Mouse (Mus musculus): Measurements from ENCODE around the gene Ncln. TPM values are rescaled to one million over a fixed set of nuclear protein-coding genes. Genes with fewer than 3 reads are reported as not detected.

Gene Ncln
- total RNA-seq, 2 experiments from 2014 or later = 124 to 128 TPM

DNA sequence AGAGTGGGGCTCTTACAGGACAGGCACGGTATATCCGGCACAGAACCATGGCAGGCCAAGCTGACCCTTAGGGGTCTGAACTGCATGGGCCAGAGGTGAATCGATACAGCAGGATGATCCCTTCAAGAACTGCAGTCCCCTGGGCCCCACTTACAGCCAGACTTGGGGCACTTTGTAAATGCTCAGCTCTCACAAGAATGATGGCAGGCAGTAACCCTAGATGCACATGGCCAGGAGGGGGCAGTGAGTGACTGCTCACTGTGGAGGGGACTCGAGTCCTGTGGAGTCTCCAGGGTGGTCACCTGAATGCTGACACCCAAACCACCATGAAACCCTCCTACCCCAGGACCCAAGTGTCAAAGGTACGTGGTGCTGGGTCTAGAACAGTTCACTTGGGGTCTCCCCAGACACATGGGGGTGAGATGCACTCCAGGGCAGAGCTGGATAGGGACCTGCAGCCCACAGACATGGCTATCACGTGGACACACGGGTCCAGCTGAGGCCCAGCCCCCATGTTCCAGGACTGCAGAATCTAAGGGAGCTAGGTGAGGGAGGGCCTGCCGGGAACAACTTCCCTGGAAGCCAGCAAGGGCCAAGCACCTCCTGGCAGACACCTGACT is 2.5 kb downstream of the Ncln start:
- ATAC-seq (replicated peaks; ENCODE audit: poor library complexity, severe bottlenecking) = no peak

DNA sequence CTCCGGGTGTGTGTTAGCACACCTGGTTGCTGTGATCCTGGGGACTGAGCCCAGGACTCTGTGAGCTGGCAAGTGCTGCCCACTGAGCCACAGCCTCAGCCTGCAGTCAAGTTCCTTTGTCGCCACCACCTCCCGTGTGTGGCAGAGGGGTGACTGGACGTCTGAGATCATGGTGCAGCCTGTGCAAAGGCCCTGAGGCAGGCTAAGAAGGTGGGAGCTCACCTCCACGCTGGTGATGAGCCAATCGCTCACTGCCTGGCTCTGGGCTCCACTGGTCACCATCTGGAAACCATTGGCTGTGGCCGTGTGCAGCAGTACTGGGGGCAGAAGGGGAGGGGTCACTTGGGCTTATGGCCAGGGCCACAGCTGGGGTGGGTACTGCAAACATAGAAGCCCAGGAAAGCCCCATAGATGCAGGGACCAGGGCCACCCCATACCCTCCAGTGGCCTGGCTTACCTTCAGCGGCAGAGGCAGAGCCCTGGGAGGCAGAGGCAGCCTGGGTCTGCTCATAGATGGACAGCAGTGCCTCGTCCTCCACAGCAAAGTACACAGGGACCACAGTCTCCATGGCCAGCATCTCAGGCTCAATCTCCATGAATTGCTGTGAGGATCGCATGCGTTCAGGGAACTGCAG is 3.5 kb downstream of the Ncln start:
- no peak for ATAC-seq (replicated peaks; ENCODE audit: poor library complexity, severe bottlenecking)

DNA sequence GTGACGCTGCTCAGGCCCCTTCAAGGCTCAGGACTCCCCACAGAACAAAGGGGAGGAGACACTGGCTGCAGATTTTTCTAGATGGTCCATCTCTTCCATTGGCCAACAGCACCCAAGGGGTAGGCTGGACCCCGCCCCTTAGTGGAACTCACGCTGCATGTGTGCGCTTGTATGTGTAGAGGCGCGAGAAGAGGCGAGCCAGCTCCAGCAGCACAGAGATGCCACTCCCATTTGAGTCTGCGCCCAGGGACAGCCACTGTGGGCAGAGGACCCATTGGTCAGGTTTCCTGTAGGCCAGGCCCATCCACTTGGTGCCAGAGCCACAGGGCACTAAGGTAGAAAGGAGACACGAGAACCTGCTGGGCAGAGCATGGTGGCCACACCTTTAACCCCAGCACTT is 5.2 kb downstream of the Ncln start:
- ATAC-seq (replicated peaks; ENCODE audit: poor library complexity, severe bottlenecking) = no peak

DNA sequence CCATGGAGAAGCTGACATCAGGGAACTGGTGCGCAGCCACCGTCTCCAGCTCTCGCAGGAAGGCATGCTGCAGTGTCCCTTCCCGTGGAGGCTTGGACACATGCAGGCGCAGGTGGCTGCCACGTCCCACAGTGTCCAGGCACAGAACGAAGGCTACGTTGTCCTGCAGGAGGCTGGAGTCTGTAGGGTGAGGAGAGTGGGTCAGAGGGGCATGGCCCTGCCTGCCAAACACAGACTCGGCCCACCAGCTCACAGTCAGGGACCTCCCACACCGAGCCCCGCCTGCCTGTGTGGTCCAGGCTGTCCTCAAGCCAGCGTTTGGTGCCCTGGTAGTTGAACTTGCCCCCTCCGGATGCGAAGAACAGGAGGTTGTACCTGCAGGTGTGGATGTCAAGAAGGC is 6.3 kb downstream of the Ncln start:
- no peak for ATAC-seq (replicated peaks; ENCODE audit: poor library complexity, severe bottlenecking)

DNA sequence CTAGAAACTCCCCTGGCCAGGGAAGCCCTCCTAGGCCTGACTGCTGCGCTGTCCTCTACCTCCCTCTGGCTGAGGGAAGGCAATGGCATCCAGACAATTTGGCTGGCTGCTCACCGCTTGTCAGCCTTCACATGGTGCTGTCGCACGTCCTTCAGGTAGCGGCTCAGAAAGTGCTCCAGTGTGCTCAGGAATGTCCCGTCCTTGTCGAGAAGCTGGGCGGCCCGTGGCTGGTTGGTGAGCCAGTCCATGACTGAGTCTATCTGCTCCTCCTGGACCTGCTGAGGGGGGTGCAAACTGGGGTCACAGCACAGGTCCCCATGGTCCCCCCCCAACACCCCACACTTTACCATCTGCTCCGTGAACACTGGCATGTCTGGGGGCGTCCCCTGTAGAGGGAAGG is 8.1 kb downstream of the Ncln start:
- ATAC-seq (replicated peaks; ENCODE audit: poor library complexity, severe bottlenecking) = no peak

DNA sequence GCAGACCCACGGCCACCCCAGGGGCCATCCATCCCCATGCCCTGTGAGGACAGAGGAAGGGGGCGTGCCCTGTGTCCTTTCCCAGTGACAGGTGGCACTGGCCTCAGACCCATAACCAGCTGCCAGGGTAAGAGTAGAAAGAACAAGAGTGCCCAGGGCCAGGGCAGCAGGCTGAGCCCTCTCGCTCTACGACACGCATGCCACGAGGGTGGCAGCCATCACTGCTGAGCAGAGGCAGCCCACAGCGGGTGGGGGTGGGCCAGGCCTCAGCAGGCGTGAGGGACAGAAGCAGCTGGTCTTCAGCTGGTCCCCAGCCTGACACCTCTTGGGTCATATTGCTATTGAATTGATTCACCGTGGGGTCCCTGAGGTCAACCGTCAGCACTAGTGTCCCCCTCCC is 9.7 kb downstream of the Ncln start:
- ATAC-seq (replicated peaks; ENCODE audit: poor library complexity, severe bottlenecking) = no peak

DNA sequence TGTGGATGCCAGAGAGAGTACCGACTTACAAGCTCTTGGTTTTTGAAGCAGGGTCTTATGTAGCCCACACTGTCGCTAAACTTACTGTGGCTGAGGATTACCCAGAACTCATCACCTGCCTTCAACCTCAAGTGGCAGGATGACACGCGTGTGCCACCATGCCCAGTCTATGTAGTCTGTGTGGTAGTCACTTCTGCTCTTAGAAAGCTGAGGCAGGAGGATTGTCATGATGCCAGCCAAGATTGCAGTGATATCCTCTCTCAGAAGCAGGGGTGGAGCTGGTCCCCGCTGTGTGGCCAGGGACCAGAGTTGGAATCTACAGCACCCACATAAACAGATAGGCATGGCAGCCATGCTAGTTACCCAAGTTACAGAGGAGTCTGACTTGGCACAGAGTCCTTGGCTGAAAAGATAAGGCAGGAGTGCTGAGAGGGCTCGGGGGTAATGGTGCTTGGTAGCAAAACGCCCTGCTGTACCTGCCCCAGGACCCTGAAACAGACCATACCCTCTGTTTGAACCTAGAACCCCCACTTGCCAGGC is 10.6 kb downstream of the Ncln start:
- ATAC-seq (replicated peaks; ENCODE audit: poor library complexity, severe bottlenecking) = no peak

DNA sequence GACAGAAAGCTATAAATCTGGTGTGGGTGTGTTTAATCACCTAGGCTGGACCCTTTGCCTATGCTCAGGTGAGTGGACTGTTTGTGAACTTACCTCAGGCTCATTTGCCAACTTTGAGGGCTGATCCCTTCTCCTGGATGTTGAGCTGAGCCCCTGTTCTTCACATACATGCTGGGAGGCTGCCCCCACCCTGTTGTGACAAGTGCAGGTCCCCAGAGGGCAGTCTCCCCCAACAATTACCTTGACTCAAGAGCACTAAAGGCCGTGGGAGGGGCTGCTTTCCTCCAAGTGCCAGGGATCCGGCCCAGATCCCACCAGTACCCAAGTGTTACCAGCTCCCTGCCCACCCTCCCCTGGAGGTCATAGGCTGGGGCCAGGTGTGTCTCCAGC is 11.1 kb downstream of the Ncln start:
- ATAC-seq (replicated peaks; ENCODE audit: poor library complexity, severe bottlenecking) = peak; percentile 29; the same call in 1 of the 2 replicates

DNA sequence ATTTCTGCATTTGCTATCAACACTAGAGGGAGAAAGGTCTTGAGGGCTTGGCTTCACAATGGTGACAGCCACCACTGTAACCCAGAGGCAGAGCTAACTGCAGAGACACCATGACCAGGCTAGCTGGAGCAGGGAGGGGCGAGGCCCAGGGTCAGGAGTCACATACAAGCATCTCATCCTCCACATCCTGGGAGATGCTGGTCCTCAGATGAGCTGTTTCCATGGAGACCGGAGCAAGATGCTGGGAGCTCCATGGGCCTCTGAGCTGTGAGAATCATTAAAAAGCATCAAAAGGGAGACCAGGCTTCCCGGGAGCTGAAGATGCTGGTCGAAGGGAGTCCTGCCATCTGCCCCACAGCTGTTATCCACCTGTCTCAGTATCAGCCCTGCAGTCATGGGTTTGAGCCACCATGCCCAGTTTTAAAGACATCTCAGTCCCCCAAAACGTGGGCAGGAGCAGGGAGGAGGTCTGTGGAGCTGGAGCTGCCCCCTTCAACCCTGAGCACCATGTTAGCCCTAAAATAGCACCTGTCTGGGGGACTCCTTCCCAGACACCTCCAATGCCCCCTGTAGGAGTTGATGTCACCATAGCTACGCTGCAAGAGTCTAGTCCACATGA is 11.6 kb downstream of the Ncln start:
- ATAC-seq (replicated peaks; ENCODE audit: poor library complexity, severe bottlenecking) = peak; percentile 2; the same call in 1 of the 2 replicates

DNA sequence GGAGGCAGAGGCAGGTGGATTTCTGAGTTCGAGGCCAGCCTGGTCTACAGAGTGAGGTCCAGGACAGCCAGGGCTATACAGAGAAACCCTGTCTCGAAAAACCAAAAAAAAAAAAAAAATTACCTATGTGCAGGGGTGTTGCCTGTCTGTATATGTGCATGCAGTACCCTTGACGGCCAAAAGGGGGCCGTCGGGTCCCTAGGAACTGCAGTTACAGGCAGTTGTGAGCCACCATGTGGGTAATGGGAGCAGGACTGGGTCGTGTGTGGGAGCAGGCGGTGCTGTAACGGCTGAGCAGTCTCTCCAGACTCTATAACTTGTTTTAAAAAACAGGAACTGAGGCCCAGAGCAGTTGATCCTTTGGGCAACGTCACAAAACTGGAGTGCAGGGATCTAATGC is 12.2 kb downstream of the Ncln start:
- ATAC-seq (replicated peaks; ENCODE audit: poor library complexity, severe bottlenecking) = peak; percentile 66

DNA sequence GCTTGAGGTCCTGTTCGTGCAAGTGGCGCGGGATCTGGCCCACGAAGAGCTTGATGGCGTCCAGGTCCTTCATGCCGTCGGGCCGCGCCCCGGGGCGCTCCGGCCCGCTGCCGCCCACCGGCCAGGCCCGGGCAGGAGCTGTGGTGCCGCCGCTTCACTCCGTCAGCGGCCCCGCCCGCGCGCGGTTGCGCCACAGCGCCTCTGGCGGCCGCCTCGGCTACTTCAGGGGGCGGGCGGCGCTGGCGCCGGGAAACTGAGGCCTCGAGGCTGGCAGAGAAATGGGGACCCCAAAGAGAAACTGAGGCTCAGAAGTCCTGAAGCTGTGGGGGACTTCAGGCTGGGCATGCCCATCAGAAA is 13.7 kb downstream of the Ncln start, which contains the start of gene Celf5:
Gene Celf5, minus strand, starts transcription at position 177 of the 357 bp plus-strand sequence.
- ATAC-seq (replicated peaks; ENCODE audit: poor library complexity, severe bottlenecking) = peak; percentile 66

DNA sequence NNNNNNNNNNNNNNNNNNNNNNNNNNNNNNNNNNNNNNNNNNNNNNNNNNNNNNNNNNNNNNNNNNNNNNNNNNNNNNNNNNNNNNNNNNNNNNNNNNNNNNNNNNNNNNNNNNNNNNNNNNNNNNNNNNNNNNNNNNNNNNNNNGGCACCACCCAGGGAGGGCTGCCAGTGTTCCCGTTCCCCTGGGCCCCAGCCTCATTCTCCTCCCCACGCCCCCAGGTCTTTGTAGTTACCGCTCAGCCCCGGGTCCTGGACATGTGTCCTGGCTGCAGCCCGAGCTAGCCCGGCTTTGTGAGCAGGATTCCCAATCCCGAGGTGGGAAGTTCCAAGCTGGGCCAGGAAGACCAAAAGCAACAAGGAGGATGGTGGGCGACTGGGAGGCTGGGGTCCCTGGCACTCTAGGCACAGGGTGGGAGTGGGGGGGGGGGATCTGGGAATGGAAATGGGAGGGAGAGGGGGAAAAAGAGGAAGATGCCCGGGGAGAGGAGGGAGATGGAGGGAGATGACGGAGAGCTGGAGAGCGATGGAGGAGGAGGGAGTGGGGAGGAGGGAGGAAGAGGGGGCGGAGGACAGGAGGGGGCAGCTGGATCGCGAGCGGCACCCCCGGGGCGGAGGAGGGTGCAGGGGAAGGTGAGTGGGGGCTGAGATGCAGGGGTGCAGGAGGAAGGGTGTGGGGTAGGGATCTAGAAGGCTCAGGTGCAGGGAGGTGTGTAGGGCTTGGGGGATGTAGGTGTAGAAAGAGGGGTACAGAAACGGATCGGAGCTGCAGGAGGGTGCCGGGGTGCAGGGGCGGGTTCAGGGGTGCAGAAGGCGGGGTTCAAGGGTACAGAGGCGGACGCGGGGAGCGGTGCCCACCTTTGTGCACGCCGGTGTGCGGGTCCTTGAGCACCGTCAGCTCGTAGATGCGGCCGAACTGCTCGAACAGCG is 14.3 kb downstream of the Ncln start:
- no peak for ATAC-seq (replicated peaks; ENCODE audit: poor library complexity, severe bottlenecking)

DNA sequence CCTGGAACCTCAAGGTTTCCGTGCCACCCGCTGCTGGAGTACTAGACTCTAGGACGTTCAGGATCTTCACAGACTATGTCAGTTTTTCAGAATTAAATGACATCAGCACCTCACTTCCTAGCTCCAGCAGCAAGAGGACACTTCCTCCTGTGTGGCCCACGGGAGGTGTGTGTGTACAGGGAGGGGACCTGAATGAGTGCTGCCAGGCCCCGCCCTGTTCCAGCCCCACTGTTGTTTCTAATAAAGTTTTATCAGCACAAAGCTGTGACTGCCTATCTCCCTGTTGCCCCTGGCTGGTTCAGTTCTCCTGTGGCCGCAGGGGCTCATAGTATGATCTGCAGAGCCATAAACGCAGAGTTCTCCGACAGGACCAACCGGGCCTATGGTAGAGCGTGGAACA is 21.7 kb downstream of the Ncln start:
- ATAC-seq (replicated peaks; ENCODE audit: poor library complexity, severe bottlenecking) = peak; percentile 31; the same call in 1 of the 2 replicates

DNA sequence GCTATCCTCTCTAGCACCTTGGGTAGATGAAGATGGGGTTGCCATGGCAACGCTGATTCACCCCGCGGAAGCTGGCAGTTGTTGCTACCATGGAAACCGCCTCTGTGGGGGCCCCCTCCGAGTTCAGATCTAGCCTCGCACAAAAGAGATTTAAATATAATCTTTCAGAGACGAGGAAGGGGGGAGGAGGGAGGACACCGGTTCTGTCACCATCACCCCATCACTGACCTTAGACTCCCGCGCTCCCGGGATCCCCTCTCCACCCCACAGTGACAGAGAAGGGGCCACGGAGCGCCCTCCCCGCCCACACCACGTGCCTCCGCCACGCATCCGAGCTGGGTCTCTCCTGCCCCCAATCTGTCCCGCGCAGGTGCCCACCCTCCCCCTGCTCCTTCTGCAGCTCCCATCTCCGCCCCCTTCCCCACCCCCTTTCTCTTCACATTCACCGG is 23.2 kb downstream of the Ncln start:
- ATAC-seq (replicated peaks; ENCODE audit: poor library complexity, severe bottlenecking) = no peak

DNA sequence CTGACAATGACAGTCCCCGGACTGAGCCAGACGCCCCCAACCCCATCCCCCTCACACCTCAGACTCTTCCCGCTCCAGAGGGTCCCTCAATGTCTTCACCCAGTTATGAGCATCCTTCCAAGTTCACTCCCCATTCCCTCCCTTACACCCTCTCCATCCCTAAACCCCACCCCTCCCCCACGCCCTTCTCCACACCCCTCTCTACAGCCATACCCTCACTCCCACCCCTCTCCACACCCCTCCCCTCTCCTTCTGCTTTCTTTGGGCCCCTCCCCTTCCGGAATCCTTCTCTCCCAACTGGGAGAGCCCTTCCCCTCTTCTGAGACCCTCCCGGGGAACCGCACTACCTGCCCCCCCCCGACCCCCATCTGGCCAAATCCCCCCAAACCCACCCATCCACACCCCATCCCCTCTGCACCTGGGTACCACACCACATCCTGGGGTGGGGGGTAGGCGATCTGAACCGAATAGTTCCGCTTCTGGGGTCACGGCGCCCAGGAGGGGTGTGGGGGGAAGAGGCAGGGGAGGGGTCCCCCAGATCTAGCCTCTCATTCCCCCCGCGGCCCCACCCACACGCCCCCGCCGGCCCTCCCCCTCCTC is 23.7 kb downstream of the Ncln start:
- ATAC-seq (replicated peaks; ENCODE audit: poor library complexity, severe bottlenecking) = no peak

DNA sequence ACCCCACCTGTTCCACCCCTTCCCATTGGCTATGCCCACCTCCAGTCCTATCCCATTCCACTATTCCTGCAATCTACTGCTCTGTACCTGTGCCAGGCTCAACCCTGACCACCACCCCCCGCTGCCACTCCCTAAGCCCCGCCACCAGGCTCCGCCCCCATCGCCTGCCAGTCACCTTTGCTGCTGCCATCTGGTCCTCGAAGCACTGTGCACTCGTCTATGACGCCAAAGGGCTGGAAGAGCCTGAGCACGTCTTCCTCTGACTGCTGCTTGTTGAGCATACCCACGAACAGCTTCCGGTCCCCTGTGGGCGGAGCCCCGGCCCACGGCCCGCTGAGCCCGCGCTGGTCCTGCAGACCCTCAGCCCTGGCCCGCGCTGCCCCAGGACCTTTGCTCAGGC is 25.7 kb downstream of the Ncln start:
- no peak for ATAC-seq (replicated peaks; ENCODE audit: poor library complexity, severe bottlenecking)

DNA sequence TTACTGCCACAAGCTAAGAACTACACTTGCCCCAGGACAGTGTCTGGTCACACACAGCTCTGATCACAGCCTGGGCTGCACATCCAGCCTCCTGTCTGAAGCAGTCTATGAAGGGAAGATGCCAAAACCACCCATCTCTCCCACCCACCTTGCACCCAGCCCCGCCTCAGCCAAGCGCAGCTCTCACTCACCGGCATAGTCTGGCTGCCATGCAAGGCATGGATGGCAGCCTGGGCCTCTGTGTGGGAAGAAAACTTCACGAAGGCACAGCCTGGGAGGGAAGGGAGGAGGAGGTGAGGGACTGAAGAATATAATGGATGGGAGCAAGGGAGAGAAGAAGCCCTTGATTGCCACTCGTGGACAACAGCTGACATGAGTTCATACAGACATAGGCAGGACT is 26.9 kb downstream of the Ncln start:
- no peak for ATAC-seq (replicated peaks; ENCODE audit: poor library complexity, severe bottlenecking)

DNA sequence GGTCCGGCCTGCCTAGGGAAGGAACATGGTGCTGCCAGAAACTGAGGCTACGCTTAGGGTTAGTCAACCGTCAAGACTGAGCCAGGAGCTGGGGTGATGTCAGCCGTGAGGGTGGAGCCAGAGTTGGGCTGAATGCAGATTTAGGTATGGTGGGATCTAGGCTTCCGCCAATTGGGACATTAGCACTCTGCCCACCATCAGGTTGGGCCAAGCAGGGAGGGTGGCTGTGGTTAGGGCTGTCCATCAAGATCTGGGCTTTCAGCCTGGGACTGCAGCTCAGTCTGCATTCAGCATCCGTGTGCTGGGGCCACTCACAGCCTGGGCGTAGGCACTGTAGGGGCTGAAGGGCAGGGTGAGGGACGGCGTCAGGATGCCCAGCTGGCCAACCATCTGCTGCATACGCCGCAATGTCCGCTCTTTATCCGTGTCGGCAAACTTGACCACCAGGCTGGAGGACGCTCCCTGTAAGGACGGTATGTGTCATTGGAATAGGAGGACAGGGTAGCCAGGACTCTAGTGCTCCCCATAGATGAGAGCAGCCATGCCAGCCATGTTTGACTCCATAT is 28.4 kb downstream of the Ncln start:
- no peak for ATAC-seq (replicated peaks; ENCODE audit: poor library complexity, severe bottlenecking)

DNA sequence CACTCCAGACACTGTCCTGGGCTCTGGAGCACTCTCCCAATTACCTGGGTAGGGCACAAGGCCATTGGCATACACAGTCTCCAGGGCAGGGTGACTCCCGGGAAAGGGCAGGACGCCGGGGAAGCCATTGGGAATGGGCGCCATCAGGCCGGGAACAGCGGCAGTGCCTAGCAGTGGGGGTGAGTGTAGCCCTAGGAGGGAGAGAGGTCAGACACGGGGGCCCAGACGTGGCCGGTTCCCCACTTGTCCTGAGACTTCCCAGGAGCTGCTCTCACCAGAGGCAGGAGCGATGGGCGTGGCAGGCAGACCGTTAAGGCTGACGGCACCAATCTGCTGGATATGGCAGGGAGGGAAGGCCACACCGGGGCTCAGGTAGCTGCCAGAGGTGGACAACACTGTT is 29.3 kb downstream of the Ncln start:
- ATAC-seq (replicated peaks; ENCODE audit: poor library complexity, severe bottlenecking) = no peak

DNA sequence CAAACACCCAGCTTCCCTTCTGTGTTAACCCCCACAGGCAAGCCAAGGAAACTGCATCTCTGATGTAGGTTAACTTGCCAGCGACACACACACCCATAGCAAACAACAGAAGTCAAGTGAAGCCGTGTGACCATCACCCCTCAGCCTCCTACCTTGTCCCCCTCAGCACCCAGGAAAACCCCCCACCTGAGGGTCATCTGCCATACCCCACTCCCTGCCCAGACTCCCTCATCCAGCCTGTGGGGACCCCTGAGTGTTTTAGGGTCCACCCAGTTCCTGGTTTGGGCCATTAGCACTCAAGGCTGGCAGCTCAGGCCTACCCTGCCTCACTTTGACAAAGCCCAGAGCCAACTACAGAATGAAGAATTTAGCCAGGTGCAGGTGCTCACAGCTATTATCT is 30.1 kb downstream of the Ncln start:
- ATAC-seq (replicated peaks; ENCODE audit: poor library complexity, severe bottlenecking) = no peak
